Mouse (Mus musculus) adrenal gland, postnatal 4 days (tissue): ENCODE measurements around the gene Opn1sw. TPM values are rescaled to one million over a fixed set of nuclear protein-coding genes. Genes with fewer than 3 reads are reported as not detected.
A peak's percentile ranks its signal among the peaks of the same experiment; 100 is the strongest.
"Not testable (repeated sequence)": the region's sequence is repeated elsewhere in the genome, so short reads cannot be mapped to it uniquely, and the experiment has no call there.

Experiments used
- DNase-seq, 2 experiments: peaks; one replicate each; pipeline ENCODE4 v3.0.0; 2021 to 2022; ENCODE audit warnings: low spot score in 2 of 2, mixed read lengths in 2 of 2
- total RNA-seq, 2 experiments: library from RNA; stranded (reverse); gene quantifications; 2 replicates each; pipeline ENCODE4 v1.2.3; 2021

Gene Opn1sw
- total RNA-seq, 2 experiments from 2014 or later: not detected

GRCm38 (mm10) chr6:29396714-29397540 is 8.7 kb upstream of the Opn1sw start:
- DNase-seq: no peak

GRCm38 (mm10) chr6:29395910-29396713 is 7.8 kb upstream of the Opn1sw start, which contains the start of gene Ccdc136:
Gene Ccdc136 (plus strand): TSS chr6:29396309.
- peak in 1 of 2 experiments; percentile 42 for DNase-seq

- DNase-seq: no peak
These were observed 6.0 kb upstream of the Opn1sw start for GRCm38 (mm10) chr6:29394286-29394685.

GRCm38 (mm10) chr6:29391802-29392201 is 3.5 kb upstream of the Opn1sw start:
- no peak for DNase-seq

GRCm38 (mm10) chr6:29391241-29391640 is 3.0 kb upstream of the Opn1sw start:
- not testable (repeated sequence) for DNase-seq

GRCm38 (mm10) chr6:29390500-29390899 is 2.2 kb upstream of the Opn1sw start:
- not testable (repeated sequence) for DNase-seq

- DNase-seq: no peak
These were observed 1.2 kb upstream of the Opn1sw start for GRCm38 (mm10) chr6:29389425-29389824.

GRCm38 (mm10) chr6:29388606-29389080 is 375 bp upstream of the Opn1sw start:
- peak in 1 of 2 experiments; percentile 48 for DNase-seq

- DNase-seq: no peak
These were observed 5.8 kb downstream of the Opn1sw start for GRCm38 (mm10) chr6:29382442-29382841.

GRCm38 (mm10) chr6:29379954-29380353 is 8.3 kb downstream of the Opn1sw start:
- DNase-seq: no peak

GRCm38 (mm10) chr6:29378678-29379077 is 9.6 kb downstream of the Opn1sw start:
- no peak for DNase-seq

GRCm38 (mm10) chr6:29377386-29377785 is 10.9 kb downstream of the Opn1sw start:
- DNase-seq: no peak

GRCm38 (mm10) chr6:29365277-29365676 is 23.0 kb downstream of the Opn1sw start:
- no peak for DNase-seq

GRCm38 (mm10) chr6:29363129-29363515 is 25.1 kb downstream of the Opn1sw start:
- DNase-seq: no peak

- DNase-seq: no peak
These were observed 25.8 kb downstream of the Opn1sw start for GRCm38 (mm10) chr6:29362246-29363128.

- no peak for DNase-seq
These were observed 28.1 kb downstream of the Opn1sw start for GRCm38 (mm10) chr6:29360211-29360610.

- no peak for DNase-seq
These were observed 28.9 kb downstream of the Opn1sw start for GRCm38 (mm10) chr6:29359386-29359785.

GRCm38 (mm10) chr6:29352816-29353215 is 35.5 kb downstream of the Opn1sw start:
- DNase-seq: no peak

GRCm38 (mm10) chr6:29351613-29352012 is 36.7 kb downstream of the Opn1sw start:
- no peak for DNase-seq

GRCm38 (mm10) chr6:29348371-29348724 is 39.9 kb downstream of the Opn1sw start:
- DNase-seq: no peak
